Mouse (Mus musculus): ENCODE results near the gene Gm38119.

Gm38119 gene

GRCm38 (mm10) chr3:92738996-92739395 lies at the start of gene Gm38119:
Gene Gm38119 (minus strand): TSS chr3:92739096.
- DNase-seq, result no peak

- no peak for DNase-seq
Measured at GRCm38 (mm10) chr3:92778799-92779198, 39.9 kb upstream of the Gm38119 start, which contains the start of gene Lce1i. Gene Lce1i (minus strand): TSS chr3:92778899.

- peak in 1 of 2 experiments; percentile 6 for DNase-seq
Measured at GRCm38 (mm10) chr3:92771573-92771972, 32.7 kb upstream of the Gm38119 start.

GRCm38 (mm10) chr3:92764965-92765364 lies 26.1 kb upstream of the Gm38119 start, which contains the start of gene Lce1h:
Gene Lce1h (minus strand): TSS chr3:92765065.
- DNase-seq, result no peak

- peak; percentile 12 to 16 for DNase-seq
Measured at GRCm38 (mm10) chr3:92753197-92753596, 14.3 kb upstream of the Gm38119 start.

- no peak for DNase-seq
Measured at GRCm38 (mm10) chr3:92752238-92752637, 13.3 kb upstream of the Gm38119 start, which contains the start of gene Lce1g. Gene Lce1g (minus strand): TSS chr3:92752338.

- no peak for DNase-seq
Measured at GRCm38 (mm10) chr3:92722631-92723030, 16.3 kb downstream of the Gm38119 start.

GRCm38 (mm10) chr3:92720250-92720649 lies 18.6 kb downstream of the Gm38119 start, which contains the start of gene Lce1f:
Gene Lce1f (minus strand): TSS chr3:92720350.
- DNase-seq, result no peak

GRCm38 (mm10) chr3:92715122-92715521 lies 23.8 kb downstream of the Gm38119 start:
- DNase-seq, result no peak

- no peak for DNase-seq
Measured at GRCm38 (mm10) chr3:92708974-92709373, 29.9 kb downstream of the Gm38119 start, which contains the start of gene Lce1e. Gene Lce1e (minus strand): TSS chr3:92709074.

GRCm38 (mm10) chr3:92694613-92695012 lies 44.3 kb downstream of the Gm38119 start:
- no peak for DNase-seq

GRCm38 (mm10) chr3:92691688-92692087 lies 47.2 kb downstream of the Gm38119 start:
- no peak for DNase-seq

GRCm38 (mm10) chr3:92689154-92689553 lies 49.7 kb downstream of the Gm38119 start:
- peak; percentile 38 to 46 for DNase-seq
